8 mouse cellular contexts compared by ENCODE assay signal in genomic region chr11:101086756-101087681, GRCm38 (mm10). TPM values are rescaled to one million over a fixed set of nuclear protein-coding genes. Genes with fewer than 3 reads are reported as not detected.
DNase-seq lines count a peak whose midpoint lies in the region; ATAC-seq lines count a peak whose summit lies in the region.

Mlx (plus strand) TSS chr11:101087277.

- no peaks in the 10 kb centered on the region for H3K27me3 ChIP-seq in intestine, embryonic 14.5 days (replicated peaks; ENCODE audit: control insufficient read depth, insufficient read depth, low read length)

- H3K36me3 ChIP-seq in intestine, embryonic 14.5 days (ENCODE audit: control insufficient read depth, insufficient read depth, low read length), result peaks cover 42% of the 10 kb centered on the region

- ATAC-seq in intestine, embryonic 14.5 days (replicated peaks; ENCODE audit: low FRiP score, low TSS enrichment, low read depth), result peak; percentile 82

- peak within 1 kb of the TSS; percentile 95 for H3K4me2 ChIP-seq in intestine, embryonic 14.5 days (ENCODE audit: low read length)

- intact Hi-C loops in left cerebral cortex, postnatal 14 days (cut with DNase I), result no loop called here

- WGBS in intestine, embryonic 14.5 days, result 1% methylated on average over 48 of the region's 52 CpGs

- peak within 1 kb of the TSS; percentile 74 for H3K9ac ChIP-seq in intestine, embryonic 14.5 days (ENCODE audit: low read length)

- peak within 1 kb of the TSS; percentile 70 for H3K27ac ChIP-seq in intestine, embryonic 14.5 days (ENCODE audit: low read depth)

- H3K9me3 ChIP-seq in intestine, embryonic 14.5 days (ENCODE audit: control insufficient read depth, low read length), result no peaks in the 10 kb centered on the region

- H3K4me3 ChIP-seq in intestine, embryonic 14.5 days (ENCODE audit: low read depth, low read length), result peak within 1 kb of the TSS; percentile 84

- H3K4me1 ChIP-seq in intestine, embryonic 14.5 days (replicated peaks; ENCODE audit: control insufficient read depth, insufficient read depth, low read length), result peaks cover 29% of the 10 kb centered on the region

- peak; percentile 93 to 97 for DNase-seq in adrenal gland, adult (ENCODE audit: inconsistent age in 2 of 2, low spot score in 1 of 2)
- peak; percentile 96 for DNase-seq in embryo, embryonic 10.5 days (ENCODE audit: low spot score)
- DNase-seq in gastrocnemius, postnatal 25 days, result peak; percentile 88
- DNase-seq in intestine, embryonic 14.5 days (ENCODE audit: low spot score), result peak; percentile 91
- peak; percentile 94 to 95 for DNase-seq in left cerebral cortex, postnatal 14 days (ENCODE audit: low spot score in 2 of 2)
- peak; percentile 93 for DNase-seq in mesoderm, embryonic 11.5 days (ENCODE audit: low read depth, low spot score)
- peak; percentile 89 to 92 for DNase-seq in right cerebral cortex, postnatal 36 days (ENCODE audit: low spot score in 2 of 2)
- peak; percentile 90 for DNase-seq in yolk sac, embryonic 10.5 days (ENCODE audit: low spot score)

RNA-seq across cellular contexts. Expression of gene Mlx, which starts in this region (rescaled TPM):
- 10 to 100 TPM in 1 of 2 experiments, 1 to 10 TPM in 1; 7.5 to 11.0 TPM for total RNA-seq in gastrocnemius, postnatal 25 days (2021)
- polyA plus RNA-seq in intestine, embryonic 14.5 days (2014; fragmentation: Nextera tagmentation; extraction: Ambion mirVana), result 43.6 and 48.0 TPM in 2 replicates
- 10 to 100 TPM; 44.9 to 49.9 TPM for total RNA-seq in left cerebral cortex, postnatal 14 days (2021)

Comparison
In these comparisons a context has a peak if more than half of its experiments do, and no peak if none do; other contexts are left out.
1. Peak in every context shown above with its lines: DNase-seq, ATAC-seq, H3K4me3 ChIP-seq and H3K27ac ChIP-seq.